In the genomic region with DNA sequence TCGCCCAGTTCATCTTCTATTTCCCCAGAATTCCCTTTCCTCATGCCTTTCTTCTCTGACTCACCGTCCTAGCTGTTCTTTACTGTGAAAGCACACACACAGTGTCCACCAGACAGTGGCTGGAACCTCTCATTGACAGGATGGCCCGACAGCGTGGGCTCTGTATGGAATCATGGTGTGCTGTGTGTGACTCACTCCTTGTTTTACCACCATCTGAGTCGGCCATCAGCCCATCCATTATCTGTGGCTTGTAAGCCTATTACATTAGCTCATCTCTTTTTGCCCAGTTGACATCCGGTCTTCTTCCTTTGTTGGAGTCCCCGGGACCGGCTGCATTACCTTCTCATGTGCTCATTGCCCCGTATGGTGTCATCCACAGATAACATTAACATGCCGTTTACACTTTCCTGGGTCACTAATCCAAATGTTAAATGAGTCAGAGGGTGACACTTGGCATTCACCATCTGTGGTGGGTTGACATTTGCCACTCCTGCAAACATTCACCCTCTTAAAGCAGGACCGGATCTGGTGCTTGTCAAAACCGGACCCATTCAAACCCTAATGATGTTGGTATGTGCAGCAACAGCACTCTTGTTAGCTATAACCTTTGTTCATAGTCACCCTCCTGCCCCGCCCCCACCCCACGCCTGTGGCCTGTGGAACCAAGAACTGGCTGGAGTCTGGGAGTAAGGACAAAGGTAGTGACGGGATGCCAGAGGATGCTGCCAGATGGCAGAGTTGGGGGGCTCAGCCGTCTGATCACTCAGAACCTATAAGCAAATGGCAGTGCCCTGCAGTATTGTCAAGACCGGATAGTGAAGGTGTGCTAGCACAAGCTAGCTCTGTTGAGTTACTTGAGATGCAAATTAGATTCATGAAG, we compare ENCODE assay signal across 19 mouse cellular contexts.
A peak's percentile ranks its signal among the peaks of the same experiment; 100 is the strongest.
DNase-seq lines count a peak whose midpoint lies in the region; ATAC-seq and TF ChIP-seq lines count a peak whose summit lies in the region.
"Had no signal": no experiment of that assay in that cellular context is flagged by ENCODE, and none has a peak within 500 bp of the region (broad histone marks: within the 10 kb centered on the region; RNA-seq: fewer than 3 reads in every experiment).

No protein-coding gene starts in this region.

- TF ChIP-seq CTCF in stomach, postnatal 0 days (IDR thresholded peaks at IDR 0.05; ENCODE audit: low read depth) = no peak

- H3K36me3 ChIP-seq in hindbrain, embryonic 11.5 days (ENCODE audit: control insufficient read depth, insufficient read depth, low read length) = no peaks in the 10 kb centered on the region
- no peaks in the 10 kb centered on the region for H3K36me3 ChIP-seq in hindbrain, embryonic 12.5 days
- H3K36me3 ChIP-seq in stomach, postnatal 0 days (ENCODE audit: control insufficient read depth, insufficient read depth, low read length) = no peaks in the 10 kb centered on the region
- H3K36me3 ChIP-seq: midbrain, embryonic 12.5 days had no signal

- no peak overlapping the region for H3K9ac ChIP-seq in hindbrain, embryonic 11.5 days (ENCODE audit: low read depth, low read length)
- no peak overlapping the region for H3K9ac ChIP-seq in hindbrain, embryonic 12.5 days
- no peak overlapping the region for H3K9ac ChIP-seq in stomach, postnatal 0 days (ENCODE audit: low read length)
- H3K9ac ChIP-seq: hindbrain, embryonic 14.5 days; liver, postnatal 0 days; midbrain, embryonic 12.5 days had no signal

- peak; percentile 27 to 37 for DNase-seq in cerebellum, postnatal 14 days
- DNase-seq in cerebellum, adult 8-10 months = no peak
- peak; percentile 15 for DNase-seq in hindbrain, embryonic 11.5 days (ENCODE audit: low spot score)
- DNase-seq in urinary bladder, postnatal 25 days (ENCODE audit: low spot score) = peak; percentile 5
- DNase-seq in urinary bladder, postnatal 4 days (ENCODE audit: low spot score in 2 of 2) = no peak
- peak; percentile 39 for DNase-seq in stomach, postnatal 0 days (ENCODE audit: low spot score)
- DNase-seq in gastrocnemius, adult 8-10 months (ENCODE audit: low spot score in 2 of 2) = no peak
- DNase-seq: adrenal gland, adult 8-10 months; cerebellum, adult 18-20 months; heart, adult 11 months; kidney, adult 18-20 months; kidney, postnatal 36 days; layer of hippocampus, adult 9-11 months; liver, postnatal 0 days; right cerebral cortex, postnatal 4 days had no signal

- H3K27me3 ChIP-seq in hindbrain, embryonic 11.5 days (ENCODE audit: control insufficient read depth, insufficient read depth, low read length) = no peaks in the 10 kb centered on the region
- no peaks in the 10 kb centered on the region for H3K27me3 ChIP-seq in hindbrain, embryonic 12.5 days
- no peaks in the 10 kb centered on the region for H3K27me3 ChIP-seq in stomach, postnatal 0 days (ENCODE audit: control insufficient read depth, insufficient read depth, low read length)
- H3K27me3 ChIP-seq: midbrain, embryonic 12.5 days had no signal

- no peak for TF ChIP-seq EP300 in stomach, postnatal 0 days (optimal IDR thresholded peaks at IDR 0.05)

- no peak overlapping the region for H3K4me3 ChIP-seq in hindbrain, embryonic 11.5 days (ENCODE audit: low read depth, low read length)
- H3K4me3 ChIP-seq in hindbrain, embryonic 12.5 days = no peak overlapping the region
- H3K4me3 ChIP-seq in stomach, postnatal 0 days (ENCODE audit: low read depth, low read length) = no peak overlapping the region
- H3K4me3 ChIP-seq: midbrain, embryonic 12.5 days had no signal

- H3K4me1 ChIP-seq in hindbrain, embryonic 11.5 days (replicated peaks; ENCODE audit: control insufficient read depth, insufficient read depth, low read length) = no peaks in the 10 kb centered on the region; the same call in 1 of the 2 replicates
- H3K4me1 ChIP-seq in hindbrain, embryonic 12.5 days = 0 out of 2 replicates have a peak, but pooled peaks cover 3% of the 10 kb centered on the region
- no peaks in the 10 kb centered on the region; the same call in 1 of the 2 replicates for H3K4me1 ChIP-seq in stomach, postnatal 0 days (replicated peaks; ENCODE audit: control insufficient read depth, insufficient read depth)

- no peak overlapping the region for H3K27ac ChIP-seq in hindbrain, embryonic 11.5 days (ENCODE audit: low read depth, low read length)
- no peak overlapping the region for H3K27ac ChIP-seq in hindbrain, embryonic 12.5 days
- no peak overlapping the region for H3K27ac ChIP-seq in stomach, postnatal 0 days (replicated peaks)
- H3K27ac ChIP-seq: hindbrain, embryonic 14.5 days; macrophage; midbrain, embryonic 12.5 days had no signal

- WGBS in hindbrain, embryonic 11.5 days = 65% methylated on average over 17 of the region's 17 CpGs
- WGBS in hindbrain, embryonic 12.5 days = 68% methylated on average over 17 of the region's 17 CpGs
- WGBS in stomach, postnatal 0 days = 53% methylated on average over 17 of the region's 17 CpGs

- ATAC-seq in hindbrain, embryonic 11.5 days (ENCODE audit: low FRiP score) = no peak
- no peak for ATAC-seq in hindbrain, embryonic 12.5 days (ENCODE audit: low FRiP score)
- ATAC-seq in stomach, postnatal 0 days (ENCODE audit: low FRiP score, low TSS enrichment) = peak; percentile 66
- ATAC-seq: liver, postnatal 0 days had no signal

- H3K4me2 ChIP-seq in hindbrain, embryonic 11.5 days (replicated peaks; ENCODE audit: low read depth, low read length) = no peak overlapping the region
- H3K4me2 ChIP-seq in hindbrain, embryonic 12.5 days (replicated peaks) = no peak overlapping the region
- H3K4me2 ChIP-seq in stomach, postnatal 0 days (replicated peaks; ENCODE audit: low read depth) = no peak overlapping the region
- H3K4me2 ChIP-seq: hindbrain, embryonic 14.5 days; midbrain, embryonic 12.5 days had no signal

- H3K9me3 ChIP-seq in hindbrain, embryonic 11.5 days (ENCODE audit: control insufficient read depth, low read length) = no peaks in the 10 kb centered on the region
- H3K9me3 ChIP-seq in hindbrain, embryonic 12.5 days (replicated peaks) = no peaks in the 10 kb centered on the region
- no peaks in the 10 kb centered on the region for H3K9me3 ChIP-seq in stomach, postnatal 0 days (ENCODE audit: control insufficient read depth, low read length)
- H3K9me3 ChIP-seq: midbrain, embryonic 12.5 days had no signal

Comparison
In these comparisons a context has a peak if more than half of its experiments do, and no peak if none do; other contexts are left out.
1. DNase-seq: peak in cerebellum, postnatal 14 days (2 of 2), hindbrain, embryonic 11.5 days (single experiment), urinary bladder, postnatal 25 days (single experiment) and stomach, postnatal 0 days (single experiment); none in cerebellum, adult 8-10 months (single experiment), urinary bladder, postnatal 4 days (0 of 2) and gastrocnemius, adult 8-10 months (0 of 2).